Mouse (Mus musculus) right cerebral cortex, postnatal 10 days (tissue): ENCODE data around the gene Rgr.
"Not testable (repeated sequence)": the region's sequence is repeated elsewhere in the genome, so short reads cannot be mapped to it uniquely, and the experiment has no call there.

Experiments used
- DNase-seq, 2 experiments: peaks; one replicate each; pipeline ENCODE4 v3.0.0; 2021; ENCODE audit warnings: low spot score in 2 of 2

Rgr gene

DNA sequence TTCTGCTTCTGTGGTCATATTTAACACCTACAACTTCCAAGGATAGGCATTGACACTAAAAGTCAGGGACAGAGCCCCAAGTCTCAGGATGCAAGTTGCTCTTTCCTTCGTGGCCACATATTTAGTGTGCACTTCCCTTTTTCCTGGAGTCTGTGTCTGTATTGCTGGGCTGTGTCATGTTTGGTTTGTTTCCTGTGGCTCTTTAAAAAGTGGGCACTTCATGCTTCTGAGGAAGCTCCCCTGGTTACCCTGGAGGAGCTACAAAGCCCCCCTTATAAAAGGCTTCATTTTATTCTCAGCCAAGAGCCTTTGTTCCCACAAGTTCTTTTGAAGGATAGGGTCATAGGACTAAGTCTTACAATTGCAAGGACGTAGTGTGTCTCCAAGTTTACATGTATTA is 45.9 kb downstream of the Rgr start:
- no peak for DNase-seq

DNA sequence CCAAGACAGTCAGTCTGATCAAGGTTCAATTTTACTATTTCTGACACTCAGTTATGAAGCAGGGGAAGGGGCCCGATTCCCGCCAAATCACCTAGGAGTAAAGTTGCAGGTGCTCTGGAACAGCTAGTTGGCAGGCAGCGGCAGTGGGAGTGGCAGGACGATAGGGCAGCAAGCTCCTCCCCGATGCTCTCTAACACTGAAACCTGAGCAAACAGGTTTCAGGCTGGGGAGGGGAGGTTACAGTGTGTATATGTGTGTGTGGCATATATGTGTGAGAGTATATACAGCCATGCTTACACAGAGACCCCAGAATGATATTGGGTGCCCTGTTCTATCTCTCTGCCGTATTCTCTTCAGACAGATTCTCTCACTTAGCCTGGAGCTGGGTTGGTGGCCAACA is 48.0 kb downstream of the Rgr start:
- not testable (repeated sequence) for DNase-seq

DNA sequence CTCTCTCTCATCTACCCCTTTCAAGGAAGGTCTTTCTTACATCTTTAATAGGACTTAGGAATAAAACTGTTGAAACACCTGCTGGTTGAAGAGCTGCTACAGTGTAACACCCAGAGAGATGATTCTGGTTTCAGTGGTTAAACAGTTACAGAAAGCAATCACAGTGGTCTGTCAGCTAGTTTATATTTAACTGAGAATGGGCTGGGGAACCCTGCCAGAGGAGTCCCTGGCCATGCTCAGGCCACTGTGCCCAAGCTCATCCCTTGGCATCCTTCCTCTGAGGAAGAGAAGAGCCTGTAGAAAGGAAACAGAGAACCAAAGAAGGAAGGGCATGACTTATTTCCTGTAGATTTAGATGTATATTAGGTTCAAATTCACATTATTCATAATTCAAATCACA is 59.0 kb downstream of the Rgr start:
- DNase-seq, result no peak

DNA sequence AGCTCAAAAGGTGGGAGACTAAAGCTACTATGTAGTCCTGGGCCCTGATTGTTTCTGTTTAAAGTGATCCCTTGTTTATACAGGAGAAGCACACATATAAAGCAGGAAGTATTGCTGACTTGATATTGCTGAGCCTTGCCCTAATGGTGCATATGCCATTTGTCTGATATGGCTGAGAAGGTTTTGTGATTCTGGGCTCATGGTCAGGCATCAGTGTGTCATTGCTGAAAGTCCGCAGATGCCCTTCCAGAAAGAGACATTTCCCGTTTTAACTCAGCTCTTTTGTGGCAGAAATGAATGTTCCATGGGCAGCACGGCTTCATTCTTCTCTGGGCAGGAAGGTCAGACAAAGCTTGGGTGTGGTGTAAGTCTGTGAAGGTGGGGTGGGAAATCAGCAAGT is 63.1 kb downstream of the Rgr start:
- DNase-seq, result no peak
